Mouse (Mus musculus) small intestine, adult 10 weeks (tissue): ENCODE measurements around the gene Mid2. TPM values are rescaled to one million over a fixed set of nuclear protein-coding genes. Genes with fewer than 3 reads are reported as not detected.

Experiments used
- polyA plus RNA-seq: library from polyadenylated mRNA; stranded (reverse); fragments of 350-450 nt; fragmentation: Illumina TruSeq; extraction: RNeasy Lipid Tissue Mini Kit (QIAGEN cat#74804); gene quantifications from one replicate; pipeline ENCODE4 v1.2.3, GENCODE M21; 2014; ENCODE audit warnings: low replicate concordance

The Mid2 gene
- polyA plus RNA-seq = 36.5 TPM

GRCm38 (mm10) chrX:140664479-140665241 is at the start of gene Mid2:
Gene Mid2, plus strand, starts transcription at chrX:140664599.

GRCm38 (mm10) chrX:140813312-140814006 is 149.1 kb downstream of the Mid2 start, which contains the start of gene Tex13b:
Gene Tex13b, minus strand, starts transcription at chrX:140813433.

Other genes starting within 250 kb of the Mid2 start
- gene Prps1, start 208.0 kb upstream of the Mid2 start, polyA plus RNA-seq = 38.9 TPM
- gene Tsc22d3, start 63.9 kb upstream of the Mid2 start, polyA plus RNA-seq = 117 TPM
- not detected for gene Tex13b, start 148.8 kb downstream of the Mid2 start, polyA plus RNA-seq
- gene Vsig1, start 243.0 kb downstream of the Mid2 start, polyA plus RNA-seq = not detected